Mouse (Mus musculus): ENCODE measurements around the gene Prss2.

DNA sequence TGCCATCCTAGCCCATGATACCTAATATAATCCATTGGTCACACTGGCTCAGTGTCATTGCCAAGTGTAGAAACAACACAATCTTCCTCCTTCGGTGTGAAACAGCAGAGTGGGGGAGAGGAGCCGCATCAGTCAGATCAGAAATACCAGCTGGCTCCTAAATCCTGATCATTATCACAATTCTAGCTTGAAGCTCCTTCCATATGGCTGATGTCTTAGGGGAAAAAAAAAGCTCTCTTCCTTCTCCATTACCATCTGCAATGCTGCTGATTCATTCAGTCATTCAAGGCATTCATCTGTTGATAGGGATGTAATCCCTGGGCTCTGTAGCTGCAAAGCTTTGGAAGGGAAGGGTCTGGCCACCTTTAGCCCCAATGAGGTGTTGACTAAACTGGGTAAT is 38.7 kb downstream of the Prss2 start:
- no peak for TF ChIP-seq CTCF (IDR thresholded peaks at IDR 0.05; ENCODE audit: insufficient read depth, low read length)
- TF ChIP-seq POLR2A (IDR thresholded peaks at IDR 0.05; ENCODE audit: borderline replicate concordance, extremely low read depth, low read depth, low read length): no peak

Measured in lung, adult 2 months (tissue).